Mouse (Mus musculus): Measurements from ENCODE around the gene Prex1.

The Prex1 gene

DNA sequence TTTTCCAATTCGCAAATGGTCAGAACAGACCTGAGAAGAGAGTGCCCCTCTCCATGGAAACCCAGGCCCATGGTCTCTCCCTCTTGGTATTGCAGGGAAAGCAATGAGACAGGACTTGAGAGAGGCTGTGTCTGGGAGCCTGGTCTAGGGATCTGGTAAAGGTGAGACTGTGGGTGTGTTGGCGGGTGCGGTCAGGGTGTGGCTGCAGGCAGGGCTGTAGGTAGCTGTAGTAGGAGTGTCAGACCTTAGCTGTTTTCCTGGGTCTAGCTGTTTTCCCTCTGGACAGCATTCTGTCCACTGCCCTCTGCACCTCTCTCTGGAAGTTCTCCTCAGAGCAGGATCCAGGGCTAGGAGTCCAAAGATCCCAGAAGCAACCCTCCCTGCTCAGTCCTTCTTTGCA, 141.3 kb downstream of the Prex1 start:
- in situ Hi-C loops (cut with MboI; ENCODE audit: low sequenced_read_pairs): no loop called here

DNA sequence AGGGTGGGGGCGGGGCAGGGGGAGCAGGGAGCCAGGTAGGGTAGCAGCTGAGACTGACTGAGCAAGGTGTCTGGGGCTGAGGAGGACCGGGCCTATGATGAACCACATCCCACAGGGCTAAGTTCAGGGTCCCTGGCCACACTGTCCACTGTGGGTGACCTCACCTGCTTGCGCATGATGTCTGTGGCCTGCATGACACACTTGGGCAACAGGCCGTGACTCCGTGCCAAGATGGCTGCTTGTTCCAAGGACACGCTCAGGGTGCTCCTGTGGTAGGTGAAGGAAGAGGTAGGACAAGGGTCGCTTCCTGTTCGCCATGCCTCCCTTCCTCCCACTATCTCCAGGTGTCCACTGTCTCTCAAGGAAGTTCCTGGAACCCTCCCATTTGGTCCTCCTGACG, 144.4 kb downstream of the Prex1 start:
- in situ Hi-C loops (cut with MboI; ENCODE audit: low sequenced_read_pairs): no loop called here

DNA sequence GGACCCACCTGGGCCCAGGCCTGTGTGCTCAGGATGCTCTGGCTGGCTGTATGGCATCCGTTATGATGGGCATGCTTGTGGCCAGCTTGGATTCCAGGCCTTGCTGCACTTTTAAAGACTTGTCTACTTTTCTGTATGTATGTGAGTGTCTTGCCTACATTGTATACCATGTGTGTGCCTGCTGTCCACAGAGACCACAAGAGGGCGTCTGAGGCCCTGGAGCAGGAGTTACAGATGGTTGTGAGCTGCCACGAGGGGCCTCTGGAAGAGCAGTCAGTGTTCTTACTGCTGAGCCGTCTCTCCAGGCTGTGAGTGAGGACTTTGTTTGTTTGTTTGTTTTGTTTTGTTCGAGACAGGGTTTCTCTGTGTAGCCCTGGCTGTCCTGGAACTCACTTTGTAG, 148.1 kb downstream of the Prex1 start:
- in situ Hi-C loops (cut with MboI; ENCODE audit: low sequenced_read_pairs): no loop called here

DNA sequence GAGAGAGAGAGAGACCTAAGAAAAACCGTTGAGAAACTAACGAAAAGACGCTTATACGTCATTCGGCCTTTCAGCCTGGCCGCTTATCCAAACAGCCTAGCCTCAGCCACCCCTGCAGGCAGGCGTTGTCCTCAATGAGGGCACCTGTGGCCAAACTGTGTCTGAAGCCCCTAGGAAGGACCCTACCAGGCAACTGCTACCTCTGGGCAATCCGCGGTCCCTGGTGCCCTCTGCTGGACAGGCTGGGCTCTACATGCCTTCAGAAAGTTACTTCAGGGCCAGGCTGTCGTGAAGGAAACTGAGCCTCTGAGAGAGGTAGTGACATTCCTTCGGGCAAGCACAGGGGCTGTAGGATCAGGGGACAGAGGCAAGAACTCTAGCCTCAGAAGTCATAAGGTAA, 149.2 kb downstream of the Prex1 start:
- in situ Hi-C loops (cut with MboI; ENCODE audit: low sequenced_read_pairs): loop anchor here (5.0 kb wide), 1 partner anchor 472 kb away; no protein-coding TSS in a partner anchor

- in situ Hi-C loops (cut with MboI; ENCODE audit: low sequenced_read_pairs): loop anchor here (5.0 kb wide), 1 partner anchor 472 kb away; no protein-coding TSS in a partner anchor
Measured at GRCm38 (mm10) chr2:166563890-166564289, 149.7 kb downstream of the Prex1 start.

GRCm38 (mm10) chr2:166563076-166563475, 150.6 kb downstream of the Prex1 start:
- in situ Hi-C loops (cut with MboI; ENCODE audit: low sequenced_read_pairs): loop anchor here (5.0 kb wide), 1 partner anchor 471 kb away; no protein-coding TSS in a partner anchor

DNA sequence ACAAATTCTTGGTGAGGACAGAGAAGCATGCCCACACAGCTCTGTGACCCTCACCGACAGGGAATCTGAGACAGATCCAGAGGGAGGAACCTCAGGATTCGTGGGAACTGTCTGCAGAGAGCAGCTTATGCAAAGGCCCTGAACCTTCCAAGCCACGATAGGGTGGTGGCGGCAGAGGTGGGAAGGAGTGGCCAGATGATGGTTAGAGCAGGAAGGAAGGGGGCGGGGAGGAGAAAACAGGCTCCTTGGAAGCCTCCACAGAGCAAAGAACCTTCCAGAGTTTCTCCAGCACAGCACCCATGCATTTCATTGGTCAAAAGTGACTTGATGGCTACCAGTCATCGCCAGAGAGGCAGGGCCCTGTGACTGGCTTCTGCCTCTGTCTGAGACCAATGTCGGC, 151.9 kb downstream of the Prex1 start:
- in situ Hi-C loops (cut with MboI; ENCODE audit: low sequenced_read_pairs): loop anchor here (5.0 kb wide), 1 partner anchor 469 kb away; no protein-coding TSS in a partner anchor

DNA sequence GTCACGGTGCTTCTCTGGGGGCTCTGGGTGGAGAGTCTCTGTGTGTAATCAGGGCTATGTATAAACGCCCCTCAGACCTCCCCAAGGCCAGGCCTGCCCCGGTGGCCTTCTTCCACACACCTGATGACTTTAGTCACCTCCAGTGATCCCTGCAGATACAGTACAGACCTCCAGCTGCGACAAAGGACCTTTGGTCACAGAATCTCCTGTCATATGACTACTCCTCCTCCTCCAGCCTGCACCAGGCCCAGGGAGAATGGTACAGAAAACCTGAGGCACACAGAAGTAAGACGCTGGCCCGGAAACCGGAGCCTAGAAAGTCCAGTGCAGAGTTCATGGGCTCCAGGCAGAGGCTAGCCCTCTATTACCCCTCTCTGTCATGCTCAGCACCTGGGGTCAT, 152.8 kb downstream of the Prex1 start:
- in situ Hi-C loops (cut with MboI; ENCODE audit: low sequenced_read_pairs): loop anchor here (5.0 kb wide), 1 partner anchor 469 kb away; no protein-coding TSS in a partner anchor

DNA sequence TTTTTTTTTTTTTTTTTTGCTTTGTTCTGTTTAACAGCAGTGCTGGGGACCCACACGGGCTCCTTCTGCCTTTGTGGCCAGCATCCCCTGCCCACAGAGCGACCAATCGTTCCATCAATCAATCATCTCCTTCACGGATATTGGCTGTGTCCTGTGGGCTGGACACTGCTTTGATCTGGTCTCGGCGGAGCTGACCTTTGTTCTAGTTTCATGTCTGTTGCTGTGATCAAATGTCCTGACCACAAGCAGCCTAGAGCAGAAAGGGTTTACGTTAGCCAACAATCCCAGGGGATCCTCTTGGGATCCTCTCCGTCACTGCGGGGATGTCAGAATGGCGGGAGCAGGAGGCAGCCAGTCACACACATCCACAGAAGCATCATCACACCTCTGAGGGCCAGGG, 154.1 kb downstream of the Prex1 start:
- in situ Hi-C loops (cut with MboI; ENCODE audit: low sequenced_read_pairs): no loop called here

GRCm38 (mm10) chr2:166555508-166555907, 158.1 kb downstream of the Prex1 start:
- in situ Hi-C loops (cut with MboI; ENCODE audit: low sequenced_read_pairs): no loop called here

DNA sequence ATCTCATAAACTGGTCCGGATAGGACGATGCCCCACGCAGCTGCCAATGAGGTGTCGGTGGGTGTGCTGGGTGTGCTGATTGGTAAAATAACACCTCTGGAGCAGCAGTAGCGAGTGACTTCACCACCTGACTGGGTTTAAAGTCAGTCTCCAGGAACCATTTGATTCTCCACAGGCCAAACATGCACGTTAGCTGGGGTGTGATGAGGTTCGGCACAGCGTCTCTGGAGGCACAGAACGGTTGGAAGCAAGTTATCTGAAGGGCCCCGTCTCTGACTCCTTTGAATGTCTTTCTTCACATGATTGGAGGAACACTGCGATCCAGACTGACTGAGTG, 159.5 kb downstream of the Prex1 start:
- in situ Hi-C loops (cut with MboI; ENCODE audit: low sequenced_read_pairs): no loop called here

DNA sequence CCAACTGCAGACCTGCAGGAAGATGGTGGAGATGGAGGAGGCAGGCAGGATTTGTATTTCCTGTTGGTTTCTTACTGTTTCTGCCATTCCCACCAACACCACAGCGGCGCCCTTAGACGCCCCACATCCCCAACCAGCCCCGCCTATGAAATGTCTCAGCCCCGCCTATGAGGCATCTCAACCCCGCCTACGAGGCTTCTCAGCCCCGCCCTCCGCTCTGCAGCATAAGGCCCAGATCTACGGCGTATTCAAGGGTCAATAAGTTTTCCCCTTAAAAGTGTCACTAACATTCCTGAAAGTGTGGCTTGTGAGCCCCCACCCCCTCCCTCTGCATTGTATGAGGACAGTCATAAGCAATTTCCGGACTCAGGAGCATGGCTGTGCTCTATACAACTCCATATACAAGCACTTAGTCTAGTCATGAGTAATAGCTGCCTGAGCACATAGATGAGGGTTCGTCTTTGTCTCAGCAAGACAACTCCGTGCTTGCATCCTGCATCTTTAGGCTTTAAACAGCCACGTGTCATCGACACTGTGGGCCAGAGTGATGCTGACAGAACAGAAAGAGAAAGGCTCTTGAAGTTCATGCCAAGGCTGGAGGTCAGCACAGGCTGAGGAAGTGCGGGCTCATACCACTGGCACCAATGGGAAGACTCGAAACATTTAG, 160.0 kb downstream of the Prex1 start:
- in situ Hi-C loops (cut with MboI; ENCODE audit: low sequenced_read_pairs): no loop called here

GRCm38 (mm10) chr2:166552657-166553056, 161.0 kb downstream of the Prex1 start:
- in situ Hi-C loops (cut with MboI; ENCODE audit: low sequenced_read_pairs): no loop called here

GRCm38 (mm10) chr2:166551831-166552498, 161.7 kb downstream of the Prex1 start:
- in situ Hi-C loops (cut with MboI; ENCODE audit: low sequenced_read_pairs): no loop called here

GRCm38 (mm10) chr2:166549871-166550270, 163.8 kb downstream of the Prex1 start:
- in situ Hi-C loops (cut with MboI; ENCODE audit: low sequenced_read_pairs): no loop called here

DNA sequence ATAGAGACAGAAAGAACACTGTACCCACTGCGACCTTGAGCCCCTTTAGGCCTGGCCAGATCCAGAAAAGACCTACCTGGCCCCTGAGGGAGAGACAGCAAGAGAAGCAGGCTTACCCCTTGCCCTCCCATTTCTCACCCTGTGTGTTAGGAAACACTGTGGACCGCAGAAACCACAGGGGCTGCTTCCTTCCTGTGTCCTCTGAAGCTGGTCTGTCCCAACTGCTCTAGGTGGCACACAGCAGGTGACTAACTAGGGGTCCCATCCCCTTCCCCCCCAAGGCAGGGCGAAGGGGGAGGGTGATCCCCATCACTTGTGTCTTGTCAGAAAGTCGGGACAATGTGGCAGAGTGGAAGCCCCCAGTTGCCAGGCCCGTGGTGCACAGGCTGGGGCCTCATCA, 164.6 kb downstream of the Prex1 start:
- in situ Hi-C loops (cut with MboI; ENCODE audit: low sequenced_read_pairs): no loop called here

DNA sequence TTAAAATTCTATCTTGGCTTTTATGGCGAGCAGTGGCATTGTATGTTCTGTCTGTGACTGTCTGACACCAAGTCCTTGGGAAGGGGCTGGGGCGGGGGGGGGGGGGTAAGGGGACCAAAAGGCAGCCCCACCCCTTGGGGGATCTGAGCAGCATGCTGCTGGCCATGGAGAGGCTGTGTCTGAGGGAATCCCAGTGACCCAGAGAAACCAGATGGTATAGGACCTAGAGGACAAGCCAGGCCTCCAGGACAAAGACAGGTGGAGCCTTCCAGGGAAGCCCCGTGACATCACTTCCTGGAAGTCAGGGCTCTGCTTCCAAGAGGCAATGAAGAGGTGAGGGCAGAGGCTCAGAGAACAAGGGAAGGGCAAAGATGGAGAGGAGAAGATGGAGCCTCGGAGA, 168.1 kb downstream of the Prex1 start:
- in situ Hi-C loops (cut with MboI; ENCODE audit: low sequenced_read_pairs): no loop called here

DNA sequence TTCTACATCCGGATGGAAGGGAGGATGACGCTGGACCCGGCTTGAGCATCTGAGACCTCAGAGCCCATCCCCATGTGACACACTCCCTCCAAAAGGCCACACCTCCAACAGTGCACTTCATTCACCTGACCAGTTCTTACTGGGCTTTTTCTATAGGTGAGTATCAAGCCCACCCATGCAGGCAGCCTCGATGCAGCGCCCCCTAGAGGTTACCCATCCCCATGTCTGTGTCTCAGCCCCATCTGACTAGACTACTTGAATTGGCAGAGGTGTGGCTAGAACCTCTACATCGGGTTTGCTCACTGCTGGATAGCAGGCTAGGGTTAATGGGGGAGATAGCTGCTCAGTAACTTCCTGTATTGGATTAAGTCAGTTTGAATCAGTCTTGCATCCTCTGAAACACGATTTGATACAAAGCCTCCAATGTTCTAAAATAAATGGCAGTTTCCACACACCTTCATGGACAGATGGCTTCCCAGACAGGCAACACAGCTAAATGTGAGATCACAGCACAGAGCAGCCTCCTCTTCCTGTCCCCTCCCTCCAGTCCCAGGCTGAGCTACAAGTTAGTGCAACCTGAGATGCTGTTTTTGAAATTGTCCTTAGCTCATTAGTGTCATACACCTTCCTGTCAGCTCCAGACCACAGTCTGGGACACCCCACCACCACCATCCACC, 168.9 kb downstream of the Prex1 start:
- in situ Hi-C loops (cut with MboI; ENCODE audit: low sequenced_read_pairs): no loop called here

DNA sequence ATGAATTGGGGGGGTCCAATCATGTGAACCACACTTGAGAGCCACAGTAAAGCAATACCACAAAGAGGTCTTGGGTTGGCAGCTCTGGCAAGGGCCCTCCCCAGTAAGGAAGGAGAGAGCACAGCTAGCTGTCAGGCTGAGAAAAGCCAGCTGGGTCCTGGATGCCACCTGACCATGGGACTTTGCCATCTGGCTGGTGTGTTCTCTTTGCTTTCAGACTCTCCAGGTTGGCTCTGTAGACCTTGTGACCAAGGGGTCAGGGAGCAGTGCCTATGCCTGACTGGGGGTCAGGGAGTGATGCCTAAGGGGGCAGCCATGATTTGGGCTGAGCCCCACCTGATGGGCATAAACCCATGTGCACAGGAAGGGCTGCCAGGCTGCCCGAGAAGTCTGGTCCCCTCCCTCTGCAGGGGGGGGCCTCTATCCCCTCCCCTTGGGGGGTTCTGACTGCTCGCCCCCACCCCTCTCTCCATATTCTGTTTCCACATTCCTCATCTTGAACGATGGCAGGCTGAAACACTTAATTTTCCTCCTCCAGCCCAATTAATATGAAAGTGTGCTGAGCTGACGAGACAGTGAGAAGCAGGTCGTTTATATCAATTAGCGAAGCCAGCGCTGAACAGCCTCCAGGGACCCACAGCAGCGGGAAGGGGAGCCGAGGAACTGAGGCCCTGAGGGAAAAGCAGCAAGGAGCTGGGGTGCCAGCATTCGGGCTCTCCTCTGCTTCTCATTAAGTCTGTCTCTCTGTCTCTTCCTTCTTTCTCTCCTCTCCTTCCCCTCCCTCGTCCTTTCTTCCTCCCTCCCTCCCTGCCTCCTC, 172.3 kb downstream of the Prex1 start:
- in situ Hi-C loops (cut with MboI; ENCODE audit: low sequenced_read_pairs): no loop called here

GRCm38 (mm10) chr2:166540216-166540615, 173.4 kb downstream of the Prex1 start:
- in situ Hi-C loops (cut with MboI; ENCODE audit: low sequenced_read_pairs): no loop called here

DNA sequence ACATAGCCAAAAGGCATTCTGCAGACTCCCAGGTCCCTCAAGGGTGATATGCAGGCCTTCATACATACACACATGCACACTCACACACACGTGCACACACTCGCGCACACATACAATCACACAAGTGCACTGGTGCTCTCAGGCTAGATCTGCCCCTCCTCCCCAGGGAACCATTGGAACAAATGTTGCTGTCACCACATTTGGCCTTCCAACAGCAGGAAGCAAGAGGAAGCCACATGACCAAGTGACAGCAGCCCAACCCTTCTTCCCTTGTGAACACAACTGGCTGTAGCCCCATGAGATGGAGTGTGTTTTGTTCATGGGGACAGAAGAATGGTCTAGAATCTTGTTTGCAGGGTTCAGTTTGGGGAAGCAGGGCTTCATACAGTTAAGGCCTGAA, 176.7 kb downstream of the Prex1 start:
- in situ Hi-C loops (cut with MboI; ENCODE audit: low sequenced_read_pairs): no loop called here
